Mouse (Mus musculus) heart, embryonic 16.5 days (tissue): ENCODE results near the gene Rps18. TPM values are rescaled to one million over a fixed set of nuclear protein-coding genes. Genes with fewer than 3 reads are reported as not detected.

Experiments used
- ATAC-seq: fragments of 200-750 bp; cut with Nextera tagmentation; replicated peaks from 2 replicates; pipeline ENCODE4 v1.8.0; 2017; ENCODE audit warnings: moderate number of reproducible peaks; ENCODE audit not compliant: insufficient read depth, low FRiP score; ENCODE audit errors: extremely low read depth
- H3K27ac ChIP-seq: fragments of 300-500 bp; sonication (generic); 2 replicates; pipeline ENCODE4 v1.5.1; 2014; ENCODE audit warnings: mild to moderate bottlenecking, low read length, control low read depth, moderate library complexity
- H3K27me3 ChIP-seq: fragments of 300-500 bp; sonication (generic); 2 replicates; pipeline ENCODE4 v1.6.1; 2014; ENCODE audit warnings: low read length, mixed read lengths; ENCODE audit not compliant: control insufficient read depth, insufficient read depth
- H3K36me3 ChIP-seq: fragments of 300-500 bp; sonication (generic); 2 replicates; pipeline ENCODE4 v1.6.1; 2014; ENCODE audit not compliant: control insufficient read depth, insufficient read depth
- H3K4me1 ChIP-seq: fragments of 300-500 bp; sonication (generic); 2 replicates; pipeline ENCODE4 v1.6.1; 2014; ENCODE audit warnings: low read length, mixed read lengths; ENCODE audit not compliant: control insufficient read depth, insufficient read depth
- H3K4me2 ChIP-seq: fragments of 300-500 bp; sonication (generic); 2 replicates; pipeline ENCODE4 v1.6.1; 2014; ENCODE audit warnings: low read depth, mild to moderate bottlenecking, control low read depth, low read length
- H3K4me3 ChIP-seq: fragments of 300-500 bp; sonication (generic); 2 replicates; pipeline ENCODE4 v1.5.1; 2014; ENCODE audit warnings: mild to moderate bottlenecking, control low read depth, low read length
- H3K9ac ChIP-seq: fragments of 300-500 bp; sonication (generic); 2 replicates; pipeline ENCODE4 v1.6.1; 2014; ENCODE audit warnings: low read length, control low read depth
- H3K9me3 ChIP-seq: fragments of 300-500 bp; sonication (generic); replicated peaks from 2 replicates; pipeline ENCODE4 v1.6.1; 2016; ENCODE audit warnings: low read length; ENCODE audit not compliant: control insufficient read depth
- WGBS: fragments of 180-500 bp; shearing (Covaris S2); extraction: QIAGEN DNeasy Blood & Tissue Kit; methylation state at CpG from one replicate; pipeline ENCODE4 v1.1.7; 2014; 5-methylcytosine and 5-hydroxymethylcytosine counted together
- polyA plus RNA-seq: library from polyadenylated mRNA; unstranded; fragments of >200 nt; fragmentation: Nextera tagmentation; extraction: Ambion mirVana; gene quantifications from 2 replicates; pipeline ENCODE4 v1.2.1, GENCODE M21; 2015

Rps18 gene
- polyA plus RNA-seq, 1 experiment from 2014 or later: 901 TPM

DNA sequence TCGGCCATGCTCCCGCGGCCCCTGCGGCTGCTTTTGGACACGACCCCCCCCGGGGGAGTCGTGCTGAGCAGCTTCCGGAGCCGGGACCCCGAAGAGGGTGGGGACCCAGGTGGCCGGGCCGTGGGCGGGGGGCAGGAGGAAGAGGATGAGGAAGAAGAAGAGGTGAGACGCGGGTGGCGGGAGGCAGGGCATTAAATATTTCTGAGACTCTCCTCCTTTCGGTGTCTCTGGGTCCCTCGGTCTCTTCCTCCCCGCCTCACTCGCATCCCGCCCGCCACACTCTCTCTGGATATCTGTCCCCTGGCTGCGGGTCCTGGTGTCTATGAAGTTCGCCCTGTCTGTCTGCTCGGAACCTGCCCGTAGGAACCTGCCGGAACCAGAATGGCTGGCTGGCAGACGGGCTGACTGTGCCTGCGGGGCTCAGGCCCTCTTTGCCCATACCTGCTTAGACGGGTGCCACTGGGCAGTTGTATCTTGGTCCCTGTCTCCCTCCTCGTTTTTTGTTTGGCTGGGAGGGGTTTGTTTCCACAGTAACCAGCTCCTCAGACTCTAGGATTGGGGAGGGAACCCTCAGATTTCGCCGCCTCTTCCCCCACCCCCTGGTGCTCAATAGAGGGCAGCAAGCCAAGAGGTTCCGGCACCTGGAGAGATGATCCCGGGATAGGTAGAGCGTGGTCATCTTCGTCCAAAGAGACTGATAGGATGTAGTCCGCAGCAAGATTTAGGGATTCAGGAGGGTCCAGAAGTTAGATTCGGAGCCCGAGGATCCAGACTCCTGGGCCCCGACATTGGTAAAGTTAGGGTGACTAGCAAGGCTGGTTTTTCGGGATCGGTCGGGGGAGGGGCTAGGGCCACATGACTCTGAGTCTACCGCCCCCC, 25.3 kb downstream of the Rps18 start:
- under 1% methylated on average over 45 of the region's 45 CpGs for WGBS
- ATAC-seq: peak; percentile 5; the same call in 1 of the 2 replicates
- Histone ChIP-seq H3K9ac (peak overlapping the region; percentile 79), H3K4me1 (peaks cover 16% of the 10 kb centered on the region), H3K4me3 (peak overlapping the region; percentile 64), H3K27ac (peak overlapping the region; percentile 100), H3K4me2 (peak overlapping the region; percentile 97), H3K36me3 (peaks cover 16% of the 10 kb centered on the region), H3K27me3 (no peaks in the 10 kb centered on the region), H3K9me3 (no peaks in the 10 kb centered on the region)

- Histone ChIP-seq H3K27ac (peak within 1 kb of the TSS; percentile 100), H3K4me3 (peak within 1 kb of the TSS; percentile 64), H3K4me2 (peak within 1 kb of the TSS; percentile 97), H3K27me3 (no peaks in the 10 kb centered on the region), H3K4me1 (peaks cover 16% of the 10 kb centered on the region), H3K36me3 (peaks cover 13% of the 10 kb centered on the region), H3K9ac (peak within 1 kb of the TSS; percentile 79), H3K9me3 (no peaks in the 10 kb centered on the region)
- peak; percentile 82 for ATAC-seq
- under 1% methylated on average over 76 of the region's 80 CpGs for WGBS
Measured at GRCm38 (mm10) chr17:33929371-33930279, 26.2 kb downstream of the Rps18 start, which contains the start of gene Rgl2. Gene Rgl2, plus strand, starts transcription at chr17:33929543.

DNA sequence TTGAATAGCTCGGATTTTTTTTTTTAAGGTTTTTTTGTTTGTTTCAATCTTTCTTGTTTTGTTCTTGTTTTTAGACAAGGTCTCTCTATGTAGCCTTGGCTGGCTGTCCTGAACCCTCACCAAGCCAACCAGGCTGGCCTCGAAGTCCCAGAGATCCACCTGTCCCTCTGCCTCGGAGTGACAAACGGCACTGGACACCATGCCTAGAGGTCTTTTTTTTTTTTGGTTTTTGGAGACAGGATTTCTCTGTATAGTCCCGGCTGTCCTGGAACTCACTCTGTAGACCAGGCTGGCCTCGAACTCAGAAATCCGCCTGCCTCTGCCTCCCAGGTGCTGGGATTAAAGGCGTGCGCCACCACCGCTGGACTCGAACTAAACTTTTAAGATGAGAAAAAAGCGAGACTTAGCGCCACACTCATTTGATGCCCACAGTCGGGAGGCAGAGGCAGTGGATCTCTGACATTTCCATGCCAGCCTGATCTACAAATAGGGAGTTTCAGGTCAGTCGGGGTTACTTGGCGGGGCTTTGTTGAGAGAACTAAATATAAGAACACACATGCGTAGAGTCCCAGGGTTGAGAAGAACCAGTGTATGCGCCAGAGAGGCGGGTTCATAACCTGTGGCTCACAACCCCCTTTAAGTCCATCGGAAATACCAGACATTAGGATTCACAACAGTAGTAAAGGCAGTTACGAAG, 27.4 kb downstream of the Rps18 start:
- H3K27ac ChIP-seq: no peak overlapping the region
- no peak for ATAC-seq
- H3K4me3 ChIP-seq: peak overlapping the region; percentile 64
- H3K27me3 ChIP-seq: no peaks in the 10 kb centered on the region
- H3K4me2 ChIP-seq: peak overlapping the region; percentile 97
- 55% methylated on average over 21 of the region's 21 CpGs for WGBS
- H3K4me1 ChIP-seq: peaks cover 16% of the 10 kb centered on the region
- H3K9ac ChIP-seq: peak overlapping the region; percentile 79
- no peaks in the 10 kb centered on the region for H3K9me3 ChIP-seq
- peaks cover 8% of the 10 kb centered on the region for H3K36me3 ChIP-seq

GRCm38 (mm10) chr17:33926207-33926932, 29.4 kb downstream of the Rps18 start:
- WGBS: 76% methylated on average over 17 of the region's 17 CpGs

GRCm38 (mm10) chr17:33925406-33926116, 30.2 kb downstream of the Rps18 start:
- H3K9ac ChIP-seq: no peak overlapping the region
- H3K27me3 ChIP-seq: no peaks in the 10 kb centered on the region
- H3K36me3 ChIP-seq: 0 out of 2 replicates have a peak, but pooled peaks cover 3% of the 10 kb centered on the region
- no peak overlapping the region for H3K4me2 ChIP-seq
- 81% methylated on average over 21 of the region's 21 CpGs for WGBS
- ATAC-seq: no peak
- peaks cover 7% of the 10 kb centered on the region for H3K4me1 ChIP-seq
- no peaks in the 10 kb centered on the region for H3K9me3 ChIP-seq
- H3K4me3 ChIP-seq: no peak overlapping the region
- H3K27ac ChIP-seq: no peak overlapping the region

More at GRCm38 (mm10) chr17:33926207-33926932, 29.4 kb downstream of the Rps18 start:
- Histone ChIP-seq H3K4me1 (peaks cover 15% of the 10 kb centered on the region), H3K27ac (no peak overlapping the region), H3K4me2 (no peak overlapping the region), H3K27me3 (no peaks in the 10 kb centered on the region), H3K4me3 (no peak overlapping the region), H3K9ac (no peak overlapping the region), H3K9me3 (no peaks in the 10 kb centered on the region), H3K36me3 (0 out of 2 replicates have a peak, but pooled peaks cover 3% of the 10 kb centered on the region)
- no peak for ATAC-seq

DNA sequence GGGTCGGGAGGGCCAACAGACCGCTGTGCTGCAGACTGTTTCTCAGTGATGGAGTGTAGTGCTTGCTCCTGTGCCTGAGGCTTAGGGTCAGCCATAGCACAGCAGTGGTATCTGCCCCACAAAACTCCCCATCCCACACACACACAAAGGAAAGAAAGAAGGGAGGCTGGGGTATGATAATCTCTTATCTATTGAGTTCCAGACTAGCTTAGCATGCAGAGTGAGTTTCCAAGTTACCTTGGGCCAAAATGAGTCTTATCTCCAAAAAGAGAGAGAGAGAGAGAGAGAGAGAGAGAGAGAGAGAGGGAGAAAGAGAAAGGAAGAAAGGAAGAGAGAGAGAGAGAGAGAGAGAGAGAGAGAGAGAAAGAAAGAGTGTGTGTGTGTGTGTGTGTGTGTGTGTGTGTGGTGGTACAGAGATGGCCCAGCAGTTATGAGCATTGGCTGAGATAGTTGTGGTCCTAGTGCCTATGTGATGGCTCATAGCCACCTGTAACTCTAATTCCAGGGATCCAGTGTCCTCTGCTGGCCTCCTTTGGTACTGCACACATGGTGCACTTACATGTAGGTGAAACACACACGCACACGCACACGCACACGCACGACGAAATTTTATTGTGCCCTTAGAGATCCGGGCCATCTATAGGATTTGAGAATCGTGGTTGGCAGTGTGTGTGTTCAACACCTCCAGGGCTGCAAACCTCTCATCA, 31.1 kb downstream of the Rps18 start:
- WGBS: 82% methylated on average over 10 of the region's 10 CpGs
- no peak overlapping the region for H3K4me3 ChIP-seq
- ATAC-seq: no peak
- no peak overlapping the region for H3K9ac ChIP-seq
- no peaks in the 10 kb centered on the region for H3K9me3 ChIP-seq
- H3K4me1 ChIP-seq: peaks cover 7% of the 10 kb centered on the region; the same call in 1 of the 2 replicates
- no peak overlapping the region for H3K4me2 ChIP-seq
- 0 out of 2 replicates have a peak, but pooled peaks cover 3% of the 10 kb centered on the region for H3K36me3 ChIP-seq
- no peaks in the 10 kb centered on the region for H3K27me3 ChIP-seq
- H3K27ac ChIP-seq: no peak overlapping the region

GRCm38 (mm10) chr17:33921361-33921760, 34.4 kb downstream of the Rps18 start:
- H3K4me1 ChIP-seq: peaks cover 17% of the 10 kb centered on the region
- no peaks in the 10 kb centered on the region for H3K9me3 ChIP-seq
- no peak overlapping the region for H3K4me2 ChIP-seq
- no peak overlapping the region for H3K4me3 ChIP-seq
- peaks cover 13% of the 10 kb centered on the region for H3K36me3 ChIP-seq
- H3K9ac ChIP-seq: no peak overlapping the region
- ATAC-seq: no peak
- no peaks in the 10 kb centered on the region for H3K27me3 ChIP-seq
- H3K27ac ChIP-seq: no peak overlapping the region
- WGBS: 85% methylated on average over 7 of the region's 7 CpGs
